Mouse (Mus musculus) limb, embryonic 10.5 days (tissue): ENCODE results near the gene Gp1ba. TPM values are rescaled to one million over a fixed set of nuclear protein-coding genes. Genes with fewer than 3 reads are reported as not detected.

Experiments used
- DNase-seq: peaks from one replicate; pipeline ENCODE4 v3.0.0-alpha.2; 2017; ENCODE audit warnings: low spot score
- H3K27ac ChIP-seq: fragments of 300-500 bp; sonication (generic); 2 replicates; pipeline ENCODE4 v1.5.1; 2016; ENCODE audit warnings: mild to moderate bottlenecking
- H3K27me3 ChIP-seq: fragments of 300-500 bp; sonication (generic); 2 replicates; pipeline ENCODE4 v1.6.1; 2016; ENCODE audit warnings: low read depth, mild to moderate bottlenecking; ENCODE audit not compliant: poor library complexity, severe bottlenecking
- H3K36me3 ChIP-seq: fragments of 300-500 bp; sonication (generic); 2 replicates; pipeline ENCODE4 v1.6.1; 2016; ENCODE audit warnings: mild to moderate bottlenecking, moderate library complexity
- H3K4me1 ChIP-seq: fragments of 300-500 bp; sonication (generic); 2 replicates; pipeline ENCODE4 v1.6.1; 2016
- H3K4me3 ChIP-seq: fragments of 300-500 bp; sonication (generic); 2 replicates; pipeline ENCODE4 v1.5.1; 2016; ENCODE audit warnings: mild to moderate bottlenecking, moderate library complexity
- H3K9me3 ChIP-seq: fragments of 300-500 bp; sonication (generic); replicated peaks from 2 replicates; pipeline ENCODE4 v1.6.1; 2016; ENCODE audit warnings: mild to moderate bottlenecking
- WGBS: fragments of 180-500 bp; shearing (Covaris S2); methylation state at CpG from one replicate; pipeline ENCODE4 v1.1.7; 2016; 5-methylcytosine and 5-hydroxymethylcytosine counted together
- polyA plus RNA-seq: library from polyadenylated mRNA; unstranded; fragments of >200 nt; fragmentation: Nextera tagmentation; extraction: Ambion mirVana; gene quantifications from 2 replicates; pipeline ENCODE4 v1.2.1, GENCODE M21; 2016

The Gp1ba gene
- 0.18 and 0.75 TPM in 2 replicates for polyA plus RNA-seq

DNA sequence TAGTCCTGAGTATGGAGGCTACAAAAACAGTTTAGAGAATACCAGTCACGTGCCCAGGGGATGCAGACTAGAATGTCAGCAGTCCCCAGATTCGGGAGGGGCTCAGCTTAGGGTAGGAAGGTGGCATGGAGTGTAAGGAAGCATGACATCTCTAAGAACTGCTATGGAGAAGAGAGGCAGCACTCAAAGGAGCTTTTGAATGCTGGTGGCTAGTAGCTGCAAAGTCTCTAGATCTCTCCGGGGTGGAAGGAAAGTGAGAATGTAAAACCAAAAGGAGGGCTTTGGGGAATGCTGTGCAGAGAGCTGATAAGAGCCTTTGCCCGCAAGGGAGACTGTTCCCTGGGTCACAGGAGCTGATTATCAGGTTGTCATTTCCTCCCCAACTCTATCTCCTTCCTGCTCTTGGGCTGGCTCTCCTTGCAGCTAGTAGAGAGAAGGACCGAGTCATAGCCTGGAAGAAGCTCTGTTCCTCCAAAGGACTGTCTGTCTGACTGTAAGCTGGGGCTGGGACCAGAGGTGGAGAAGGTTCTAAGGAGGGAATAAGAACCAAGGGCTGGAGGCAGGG is at the start of gene Gp1ba:
Gene Gp1ba, plus strand, starts transcription at position 409 of the 565 bp plus-strand sequence.
- Histone ChIP-seq H3K27ac (no peak within 1 kb of the TSS), H3K4me3 (no peak within 1 kb of the TSS), H3K36me3 (peaks cover 13% of the 10 kb centered on the region), H3K9me3 (no peaks in the 10 kb centered on the region), H3K4me1 (no peaks in the 10 kb centered on the region), H3K27me3 (no peaks in the 10 kb centered on the region)
- DNase-seq, result no peak
- WGBS, result 44% methylated on average over 5 of the region's 5 CpGs

GRCm38 (mm10) chr11:70591733-70592132 is 47.2 kb upstream of the Gp1ba start:
- peaks cover 10% of the 10 kb centered on the region for H3K36me3 ChIP-seq
- no peaks in the 10 kb centered on the region for H3K27me3 ChIP-seq
- H3K4me1 ChIP-seq, result peaks cover 6% of the 10 kb centered on the region; the same call in 1 of the 2 replicates
- no peak for DNase-seq
- no peaks in the 10 kb centered on the region for H3K9me3 ChIP-seq
- H3K4me3 ChIP-seq, result no peak overlapping the region
- 97% methylated on average over 1 of the region's 1 CpGs for WGBS
- H3K27ac ChIP-seq, result no peak overlapping the region

- H3K9me3 ChIP-seq, result no peaks in the 10 kb centered on the region
- WGBS, result 84% methylated on average over 15 of the region's 15 CpGs
- H3K27me3 ChIP-seq, result no peaks in the 10 kb centered on the region
- no peak overlapping the region for H3K27ac ChIP-seq
- no peak overlapping the region for H3K4me3 ChIP-seq
- DNase-seq, result no peak
- H3K4me1 ChIP-seq, result peaks cover 6% of the 10 kb centered on the region; the same call in 1 of the 2 replicates
- H3K36me3 ChIP-seq, result peaks cover 29% of the 10 kb centered on the region
Measured at GRCm38 (mm10) chr11:70594253-70594989, 44.5 kb upstream of the Gp1ba start.

GRCm38 (mm10) chr11:70595638-70596037 is 43.3 kb upstream of the Gp1ba start:
- 68% methylated on average over 2 of the region's 2 CpGs for WGBS
- Histone ChIP-seq H3K27me3 (no peaks in the 10 kb centered on the region), H3K36me3 (peaks cover 41% of the 10 kb centered on the region), H3K9me3 (no peaks in the 10 kb centered on the region), H3K4me3 (no peak overlapping the region), H3K27ac (no peak overlapping the region), H3K4me1 (peaks cover 6% of the 10 kb centered on the region; the same call in 1 of the 2 replicates)
- no peak for DNase-seq

DNA sequence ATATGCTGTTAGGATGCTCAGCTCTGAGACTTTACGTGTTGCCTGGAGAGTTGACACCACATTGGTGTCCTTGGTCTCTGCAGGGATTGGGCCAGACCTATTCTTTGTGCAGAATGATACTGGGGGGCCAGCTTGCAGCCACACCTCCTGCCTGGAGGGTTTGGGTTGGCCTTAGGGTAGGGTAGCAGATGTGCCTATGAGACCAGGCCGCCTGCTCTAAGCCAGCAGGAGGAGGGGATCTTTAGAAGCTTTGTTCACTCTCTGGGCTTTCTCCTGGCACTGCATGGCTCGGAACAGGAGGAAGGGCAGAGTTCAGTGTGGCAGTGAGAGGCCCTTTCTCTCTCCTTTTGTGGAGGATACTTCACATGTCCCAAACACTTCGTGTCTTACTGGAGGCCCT is 42.8 kb upstream of the Gp1ba start:
- Histone ChIP-seq H3K9me3 (no peaks in the 10 kb centered on the region), H3K27me3 (no peaks in the 10 kb centered on the region), H3K4me1 (peaks cover 6% of the 10 kb centered on the region; the same call in 1 of the 2 replicates), H3K27ac (no peak overlapping the region), H3K36me3 (peaks cover 42% of the 10 kb centered on the region), H3K4me3 (no peak overlapping the region)
- WGBS, result 80% methylated on average over 4 of the region's 4 CpGs
- DNase-seq, result no peak

- no peak for DNase-seq
- H3K27me3 ChIP-seq, result no peaks in the 10 kb centered on the region
- peaks cover 54% of the 10 kb centered on the region for H3K36me3 ChIP-seq
- H3K4me1 ChIP-seq, result peaks cover 6% of the 10 kb centered on the region; the same call in 1 of the 2 replicates
- no peak overlapping the region for H3K4me3 ChIP-seq
- no peak overlapping the region for H3K27ac ChIP-seq
- WGBS, result 89% methylated on average over 6 of the region's 6 CpGs
- H3K9me3 ChIP-seq, result no peaks in the 10 kb centered on the region
Measured at GRCm38 (mm10) chr11:70597301-70597700, 41.6 kb upstream of the Gp1ba start.

- no peaks in the 10 kb centered on the region for H3K9me3 ChIP-seq
- peaks cover 66% of the 10 kb centered on the region for H3K36me3 ChIP-seq
- no peak for DNase-seq
- H3K4me1 ChIP-seq, result peaks cover 6% of the 10 kb centered on the region; the same call in 1 of the 2 replicates
- no peak overlapping the region for H3K27ac ChIP-seq
- 91% methylated on average over 9 of the region's 9 CpGs for WGBS
- no peaks in the 10 kb centered on the region for H3K27me3 ChIP-seq
- no peak overlapping the region for H3K4me3 ChIP-seq
Measured at GRCm38 (mm10) chr11:70598451-70598953, 40.4 kb upstream of the Gp1ba start.

GRCm38 (mm10) chr11:70605024-70605566 is 33.8 kb upstream of the Gp1ba start:
- H3K9me3 ChIP-seq, result no peaks in the 10 kb centered on the region
- H3K27me3 ChIP-seq, result no peaks in the 10 kb centered on the region
- H3K36me3 ChIP-seq, result peaks cover 97% of the 10 kb centered on the region
- WGBS, result 67% methylated on average over 14 of the region's 14 CpGs
- H3K27ac ChIP-seq, result no peak overlapping the region
- H3K4me1 ChIP-seq, result no peaks in the 10 kb centered on the region
- H3K4me3 ChIP-seq, result no peak overlapping the region
- DNase-seq, result peak; percentile 74

DNA sequence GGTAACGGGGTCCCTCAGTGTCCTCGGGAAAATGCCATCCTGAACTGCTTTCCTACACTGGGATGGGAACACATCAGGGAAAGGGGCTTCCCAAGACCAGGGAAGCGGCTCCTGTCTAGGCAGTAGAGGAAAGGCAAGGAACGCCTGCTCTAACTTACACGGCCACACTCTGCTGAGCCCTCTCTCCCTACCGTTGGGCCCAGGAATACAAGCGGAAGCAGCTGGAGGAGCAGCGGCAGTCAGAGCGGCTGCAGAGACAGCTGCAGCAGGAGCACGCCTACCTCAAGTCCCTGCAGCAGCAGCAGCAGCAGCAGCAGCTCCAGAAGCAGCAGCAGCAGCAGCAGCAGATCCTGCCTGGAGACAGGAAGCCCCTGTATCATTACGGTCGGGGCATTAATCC is 32.2 kb upstream of the Gp1ba start:
- Histone ChIP-seq H3K27ac (no peak overlapping the region), H3K4me1 (no peaks in the 10 kb centered on the region), H3K27me3 (no peaks in the 10 kb centered on the region), H3K4me3 (no peak overlapping the region), H3K9me3 (no peaks in the 10 kb centered on the region), H3K36me3 (peaks cover 100% of the 10 kb centered on the region)
- WGBS, result 75% methylated on average over 12 of the region's 12 CpGs
- no peak for DNase-seq

GRCm38 (mm10) chr11:70607611-70608010 is 31.3 kb upstream of the Gp1ba start:
- peaks cover 100% of the 10 kb centered on the region for H3K36me3 ChIP-seq
- H3K27ac ChIP-seq, result no peak overlapping the region
- no peaks in the 10 kb centered on the region for H3K9me3 ChIP-seq
- 96% methylated on average over 9 of the region's 9 CpGs for WGBS
- no peak for DNase-seq
- H3K27me3 ChIP-seq, result no peaks in the 10 kb centered on the region
- no peaks in the 10 kb centered on the region for H3K4me1 ChIP-seq
- H3K4me3 ChIP-seq, result no peak overlapping the region

DNA sequence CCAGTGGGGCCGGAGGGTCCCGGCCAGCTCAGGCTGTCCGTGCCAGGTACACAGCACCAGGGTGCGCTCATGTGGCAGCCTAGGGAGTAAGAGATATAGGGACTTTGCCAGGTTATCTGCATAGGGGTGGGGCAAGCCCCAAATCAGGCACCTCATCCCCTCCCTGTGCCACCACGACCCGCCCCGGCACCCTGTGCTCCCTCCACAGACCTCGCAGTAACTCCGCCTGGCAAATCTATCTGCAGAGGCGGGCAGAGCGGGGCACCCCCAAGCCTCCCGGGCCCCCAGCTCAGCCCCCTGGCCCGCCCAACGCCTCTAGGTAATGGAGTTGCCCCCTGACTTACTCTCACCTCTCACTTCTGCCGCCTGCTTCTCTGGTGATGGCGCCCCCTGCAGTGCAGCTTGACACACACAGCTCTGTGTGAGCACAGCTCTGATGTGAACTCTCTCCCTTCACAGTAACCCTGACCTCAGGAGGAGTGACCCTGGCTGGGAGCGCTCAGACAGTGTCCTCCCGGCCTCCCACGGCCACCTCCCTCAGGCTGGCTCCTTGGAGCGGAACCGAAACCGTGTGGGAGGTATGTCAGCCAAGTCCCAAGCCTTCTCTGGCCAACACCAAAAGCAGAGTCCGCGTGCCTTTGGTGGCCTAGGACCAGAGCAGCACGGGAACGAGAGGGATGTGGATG is 30.4 kb upstream of the Gp1ba start:
- H3K4me3 ChIP-seq, result no peak overlapping the region
- no peaks in the 10 kb centered on the region for H3K9me3 ChIP-seq
- 0 out of 2 replicates have a peak overlapping the region, but pooled peaks have one; percentile 20 for H3K27ac ChIP-seq
- no peaks in the 10 kb centered on the region for H3K4me1 ChIP-seq
- WGBS, result 89% methylated on average over 26 of the region's 26 CpGs
- H3K27me3 ChIP-seq, result no peaks in the 10 kb centered on the region
- peaks cover 100% of the 10 kb centered on the region for H3K36me3 ChIP-seq
- DNase-seq, result no peak

DNA sequence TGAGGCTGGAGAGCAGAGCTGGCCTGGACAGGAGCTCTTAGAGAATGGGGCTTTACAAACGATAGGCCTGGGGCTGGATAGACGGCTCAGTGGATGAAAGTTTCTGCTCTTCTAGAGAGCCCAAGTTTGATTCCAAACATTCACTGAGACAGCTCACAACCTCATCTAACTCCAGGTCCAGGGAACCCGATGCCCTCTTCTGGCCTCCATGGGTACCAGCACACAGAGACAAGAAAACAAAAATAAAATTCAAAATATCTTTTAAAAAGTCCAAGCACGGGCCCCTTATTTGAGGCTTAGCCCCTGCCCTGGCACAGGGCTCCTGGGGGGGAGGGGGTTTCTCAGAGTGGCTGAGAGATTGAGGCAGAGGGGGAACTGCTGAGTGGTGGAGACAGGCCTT is 28.2 kb upstream of the Gp1ba start:
- peaks cover 83% of the 10 kb centered on the region for H3K36me3 ChIP-seq
- H3K4me3 ChIP-seq, result no peak overlapping the region
- peaks cover 13% of the 10 kb centered on the region for H3K4me1 ChIP-seq
- WGBS, result 92% methylated on average over 4 of the region's 4 CpGs
- H3K9me3 ChIP-seq, result no peaks in the 10 kb centered on the region
- DNase-seq, result no peak
- H3K27ac ChIP-seq, result no peak overlapping the region
- peaks cover 6% of the 10 kb centered on the region for H3K27me3 ChIP-seq
